Mouse (Mus musculus): ENCODE data around the gene Gucd1. TPM values are rescaled to one million over a fixed set of nuclear protein-coding genes. Genes with fewer than 3 reads are reported as not detected.
"Not testable (repeated sequence)": the region's sequence is repeated elsewhere in the genome, so short reads cannot be mapped to it uniquely, and the experiment has no call there.

The Gucd1 gene
- total and polyA plus RNA-seq, 2 experiments from 2014 or later: 28.0 to 113 TPM

- peak; percentile 84 for DNase-seq (ENCODE audit: low spot score)
- not testable (repeated sequence) for H3K27me3 ChIP-seq (ENCODE audit: control insufficient read depth, insufficient read depth, low read length); H3K4me3 ChIP-seq (ENCODE audit: low read depth, low read length); H3K9ac ChIP-seq (replicated peaks; ENCODE audit: low read depth, low read length); H3K36me3 ChIP-seq (replicated peaks; ENCODE audit: control insufficient read depth, insufficient read depth, low read length); H3K9me3 ChIP-seq (replicated peaks; ENCODE audit: control insufficient read depth, low read length)
- peak; percentile 91 for ATAC-seq (ENCODE audit: insufficient read depth, low read depth)
- peak overlapping the region; percentile 82 for H3K27ac ChIP-seq (ENCODE audit: low read depth)
- 0 out of 2 replicates have a peak, but pooled peaks have one; percentile 29 for TF ChIP-seq EP300 (IDR thresholded peaks at IDR 0.05; ENCODE audit: low read depth)
- H3K4me1 ChIP-seq (ENCODE audit: control insufficient read depth, insufficient read depth): peaks cover 15% of the 10 kb centered on the region
- WGBS: 8% methylated on average over 1 of the region's 1 CpGs
- H3K4me2 ChIP-seq (ENCODE audit: low read depth, low read length): peak overlapping the region; percentile 42; the same call in 1 of the 2 replicates
These were observed 153.5 kb downstream of the Gucd1 start for GRCm38 (mm10) chr10:75364214-75364690.

GRCm38 (mm10) chr10:75355341-75355740 lies 162.4 kb downstream of the Gucd1 start:
- H3K27ac ChIP-seq (ENCODE audit: low read depth): no peak overlapping the region
- 37% methylated on average over 4 of the region's 4 CpGs for WGBS
- no peak overlapping the region for H3K4me2 ChIP-seq (ENCODE audit: low read depth, low read length)
- no peak overlapping the region for H3K4me3 ChIP-seq (ENCODE audit: low read depth, low read length)
- no peaks in the 10 kb centered on the region for H3K36me3 ChIP-seq (replicated peaks; ENCODE audit: control insufficient read depth, insufficient read depth, low read length)
- no peak for DNase-seq (ENCODE audit: low spot score)
- peaks cover 5% of the 10 kb centered on the region; the same call in 1 of the 2 replicates for H3K4me1 ChIP-seq (ENCODE audit: control insufficient read depth, insufficient read depth)
- TF ChIP-seq CTCF (IDR thresholded peaks at IDR 0.05; ENCODE audit: low read depth) (no peak), EP300 (IDR thresholded peaks at IDR 0.05; ENCODE audit: low read depth) (no peak)
- H3K9ac ChIP-seq (replicated peaks; ENCODE audit: low read depth, low read length): no peak overlapping the region
- ATAC-seq (ENCODE audit: insufficient read depth, low read depth): no peak
- H3K27me3 ChIP-seq (ENCODE audit: control insufficient read depth, insufficient read depth, low read length): no peaks in the 10 kb centered on the region
- H3K9me3 ChIP-seq (replicated peaks; ENCODE audit: control insufficient read depth, low read length): no peaks in the 10 kb centered on the region

- WGBS: 44% methylated on average over 9 of the region's 9 CpGs
- not testable (repeated sequence) for H3K4me2 ChIP-seq (ENCODE audit: low read depth, low read length); H3K27me3 ChIP-seq (ENCODE audit: control insufficient read depth, insufficient read depth, low read length); H3K9ac ChIP-seq (replicated peaks; ENCODE audit: low read depth, low read length); H3K9me3 ChIP-seq (replicated peaks; ENCODE audit: control insufficient read depth, low read length); H3K4me3 ChIP-seq (ENCODE audit: low read depth, low read length); DNase-seq (ENCODE audit: low spot score); H3K4me1 ChIP-seq (ENCODE audit: control insufficient read depth, insufficient read depth); H3K36me3 ChIP-seq (replicated peaks; ENCODE audit: control insufficient read depth, insufficient read depth, low read length)
- peak overlapping the region; percentile 34; the same call in 1 of the 2 replicates for H3K27ac ChIP-seq (ENCODE audit: low read depth)
- peak; percentile 44 for ATAC-seq (ENCODE audit: insufficient read depth, low read depth)
These were observed 163.9 kb downstream of the Gucd1 start for GRCm38 (mm10) chr10:75353838-75354241.

GRCm38 (mm10) chr10:75352541-75352940 lies 165.2 kb downstream of the Gucd1 start:
- H3K4me2 ChIP-seq (ENCODE audit: low read depth, low read length): no peak overlapping the region
- 86% methylated on average over 12 of the region's 12 CpGs for WGBS
- H3K36me3 ChIP-seq (replicated peaks; ENCODE audit: control insufficient read depth, insufficient read depth, low read length): no peaks in the 10 kb centered on the region
- H3K27me3 ChIP-seq (ENCODE audit: control insufficient read depth, insufficient read depth, low read length): no peaks in the 10 kb centered on the region
- ATAC-seq (ENCODE audit: insufficient read depth, low read depth): no peak
- TF ChIP-seq EP300 (IDR thresholded peaks at IDR 0.05; ENCODE audit: low read depth) (no peak), CTCF (IDR thresholded peaks at IDR 0.05; ENCODE audit: low read depth) (no peak)
- H3K9ac ChIP-seq (replicated peaks; ENCODE audit: low read depth, low read length): no peak overlapping the region
- H3K4me1 ChIP-seq (ENCODE audit: control insufficient read depth, insufficient read depth): peaks cover 5% of the 10 kb centered on the region; the same call in 1 of the 2 replicates
- no peak overlapping the region for H3K4me3 ChIP-seq (ENCODE audit: low read depth, low read length)
- no peak for DNase-seq (ENCODE audit: low spot score)
- H3K27ac ChIP-seq (ENCODE audit: low read depth): no peak overlapping the region
- H3K9me3 ChIP-seq (replicated peaks; ENCODE audit: control insufficient read depth, low read length): no peaks in the 10 kb centered on the region

- no peak for TF ChIP-seq CTCF (IDR thresholded peaks at IDR 0.05; ENCODE audit: low read depth)
- no peak for TF ChIP-seq EP300 (IDR thresholded peaks at IDR 0.05; ENCODE audit: low read depth)
- ATAC-seq (ENCODE audit: insufficient read depth, low read depth) (no peak), DNase-seq (ENCODE audit: low spot score) (no peak)
- Histone ChIP-seq H3K27ac (ENCODE audit: low read depth) (0 out of 2 replicates have a peak overlapping the region, but pooled peaks have one; percentile 30), H3K4me3 (ENCODE audit: low read depth, low read length) (no peak overlapping the region), H3K36me3 (replicated peaks; ENCODE audit: control insufficient read depth, insufficient read depth, low read length) (no peaks in the 10 kb centered on the region), H3K9ac (replicated peaks; ENCODE audit: low read depth, low read length) (no peak overlapping the region), H3K9me3 (replicated peaks; ENCODE audit: control insufficient read depth, low read length) (0 out of 2 replicates have a peak, but pooled peaks cover 4% of the 10 kb centered on the region), H3K4me1 (ENCODE audit: control insufficient read depth, insufficient read depth) (peaks cover 4% of the 10 kb centered on the region; the same call in 1 of the 2 replicates), H3K27me3 (ENCODE audit: control insufficient read depth, insufficient read depth, low read length) (no peaks in the 10 kb centered on the region), H3K4me2 (ENCODE audit: low read depth, low read length) (no peak overlapping the region)
- 61% methylated on average over 5 of the region's 5 CpGs for WGBS
These were observed 167.2 kb downstream of the Gucd1 start for GRCm38 (mm10) chr10:75350564-75350963.

GRCm38 (mm10) chr10:75345265-75345664 lies 172.5 kb downstream of the Gucd1 start:
- ATAC-seq (ENCODE audit: insufficient read depth, low read depth) (0 out of 2 replicates have a peak, but pooled peaks have one; percentile 60), DNase-seq (ENCODE audit: low spot score) (peak; percentile 67)
- Histone ChIP-seq H3K4me1 (ENCODE audit: control insufficient read depth, insufficient read depth) (peaks cover 14% of the 10 kb centered on the region), H3K36me3 (replicated peaks; ENCODE audit: control insufficient read depth, insufficient read depth, low read length) (no peaks in the 10 kb centered on the region), H3K4me2 (ENCODE audit: low read depth, low read length) (no peak overlapping the region), H3K9ac (replicated peaks; ENCODE audit: low read depth, low read length) (no peak overlapping the region), H3K27ac (ENCODE audit: low read depth) (peak overlapping the region; percentile 62), H3K9me3 (replicated peaks; ENCODE audit: control insufficient read depth, low read length) (0 out of 2 replicates have a peak, but pooled peaks cover 4% of the 10 kb centered on the region), H3K4me3 (ENCODE audit: low read depth, low read length) (no peak overlapping the region), H3K27me3 (ENCODE audit: control insufficient read depth, insufficient read depth, low read length) (no peaks in the 10 kb centered on the region)
- TF ChIP-seq CTCF (IDR thresholded peaks at IDR 0.05; ENCODE audit: low read depth) (no peak), EP300 (IDR thresholded peaks at IDR 0.05; ENCODE audit: low read depth) (no peak)
- 12% methylated on average over 2 of the region's 2 CpGs for WGBS

- H3K9ac ChIP-seq (replicated peaks; ENCODE audit: low read depth, low read length); H3K9me3 ChIP-seq (replicated peaks; ENCODE audit: control insufficient read depth, low read length); H3K27me3 ChIP-seq (ENCODE audit: control insufficient read depth, insufficient read depth, low read length); H3K4me2 ChIP-seq (ENCODE audit: low read depth, low read length); H3K4me3 ChIP-seq (ENCODE audit: low read depth, low read length); H3K36me3 ChIP-seq (replicated peaks; ENCODE audit: control insufficient read depth, insufficient read depth, low read length); DNase-seq (ENCODE audit: low spot score): not testable (repeated sequence)
- peak overlapping the region; percentile 62; the same call in 1 of the 2 replicates for H3K27ac ChIP-seq (ENCODE audit: low read depth)
- H3K4me1 ChIP-seq (ENCODE audit: control insufficient read depth, insufficient read depth): peaks cover 14% of the 10 kb centered on the region
- 0 out of 2 replicates have a peak, but pooled peaks have one; percentile 24 for ATAC-seq (ENCODE audit: insufficient read depth, low read depth)
- WGBS: 62% methylated on average over 1 of the region's 1 CpGs
These were observed 173.2 kb downstream of the Gucd1 start for GRCm38 (mm10) chr10:75344563-75344962.

All from heart, postnatal 0 days (tissue).